Mouse (Mus musculus): ENCODE data around the gene Ttc6. TPM values are rescaled to one million over a fixed set of nuclear protein-coding genes. Genes with fewer than 3 reads are reported as not detected.

The Ttc6 gene
- total and polyA plus RNA-seq, 2 experiments from 2014 or later: 1.1 to 1.3 TPM

DNA sequence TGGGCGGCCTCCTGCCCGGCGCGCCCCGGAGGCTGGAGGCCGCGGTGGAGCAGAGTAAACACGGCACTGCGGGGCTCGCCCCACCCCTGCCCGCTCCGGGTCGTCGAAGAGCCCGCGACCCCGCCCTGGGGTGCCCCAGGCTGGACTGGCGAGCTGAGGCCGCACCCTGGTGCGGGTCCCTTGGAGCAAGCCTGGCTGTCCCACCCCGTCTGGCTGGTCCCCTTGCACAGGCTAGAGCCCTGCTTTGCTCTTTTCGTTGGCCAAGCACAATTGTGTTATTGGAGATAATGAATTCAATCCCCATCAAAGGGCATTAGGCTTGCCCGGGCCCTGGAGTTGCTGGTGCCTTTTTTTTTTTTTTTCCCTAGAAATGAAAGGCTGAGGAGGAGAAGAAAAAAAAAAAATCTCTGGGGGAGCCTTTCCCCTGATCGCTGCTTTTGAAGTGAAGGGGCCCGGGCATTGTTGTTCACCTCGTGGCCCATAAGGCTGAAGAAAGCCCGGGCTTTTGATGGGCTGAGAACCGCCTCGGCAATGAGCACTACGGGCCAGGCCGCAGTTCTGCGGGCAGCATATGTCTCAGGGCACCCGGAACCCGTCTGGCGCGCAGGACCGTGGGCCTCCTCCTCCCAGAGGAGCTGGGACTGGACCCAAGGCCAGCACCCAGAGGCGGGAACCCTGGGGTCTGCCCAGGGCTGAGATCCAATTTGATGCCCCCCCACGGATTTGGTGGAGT lies 28.9 kb upstream of the Ttc6 start:
- Histone ChIP-seq H3K4me2 (ENCODE audit: low read depth, low read length) (no peak overlapping the region), H3K4me3 (ENCODE audit: low read length) (no peak overlapping the region), H3K27ac (no peak overlapping the region), H3K9ac (replicated peaks; ENCODE audit: low read length) (no peak overlapping the region), H3K4me1 (ENCODE audit: insufficient read depth, low read length) (no peaks in the 10 kb centered on the region), H3K27me3 (ENCODE audit: insufficient read depth, low read length) (peaks cover 72% of the 10 kb centered on the region), H3K9me3 (ENCODE audit: low read length) (no peaks in the 10 kb centered on the region), H3K36me3 (ENCODE audit: insufficient read depth, low read length) (no peaks in the 10 kb centered on the region)
- ATAC-seq (peak; percentile 63), DNase-seq (ENCODE audit: low spot score) (no peak)
- WGBS: 2% methylated on average over 33 of the region's 39 CpGs
- TF ChIP-seq CTCF (IDR thresholded peaks at IDR 0.05; ENCODE audit: low read depth): no peak

DNA sequence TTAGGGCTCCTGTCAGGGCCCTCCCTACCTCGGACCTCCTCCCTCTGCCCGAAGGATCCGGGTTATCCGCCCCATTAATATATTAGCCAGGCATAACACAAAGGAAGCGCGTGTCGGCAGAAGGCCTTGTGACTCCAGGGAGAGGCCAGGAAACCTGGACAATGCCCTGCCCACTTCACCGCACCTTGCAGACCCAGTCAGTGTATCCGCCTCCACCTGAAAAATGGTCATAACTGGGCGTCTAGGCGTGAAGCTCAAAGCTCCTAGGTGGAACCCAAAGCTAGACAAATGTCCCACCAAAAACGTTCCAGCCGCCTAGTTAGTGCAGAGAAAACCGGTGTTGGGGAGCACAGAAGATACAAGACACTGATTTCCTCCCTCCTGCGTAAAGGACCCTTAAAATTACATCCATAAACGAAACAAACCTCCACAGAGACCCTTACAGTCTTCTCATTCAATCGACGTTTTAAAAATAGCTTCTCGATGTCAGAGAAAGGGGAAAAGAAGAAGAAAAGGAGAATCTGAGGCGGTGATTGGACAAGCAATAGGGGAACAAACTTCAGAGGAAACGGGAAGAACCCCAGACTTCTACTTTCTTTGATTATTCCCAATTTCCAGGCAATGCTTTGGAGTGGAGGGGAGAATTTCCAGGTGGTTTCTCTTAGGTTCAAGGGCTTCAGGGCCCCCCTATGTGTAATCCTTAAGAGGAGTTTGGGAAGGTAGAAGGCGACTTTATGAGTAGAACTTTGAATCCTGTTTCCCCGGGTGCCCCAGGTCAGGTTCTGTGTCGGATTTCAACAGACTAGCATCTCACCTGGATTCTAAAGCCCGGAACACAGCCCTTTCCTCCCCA lies 27.6 kb upstream of the Ttc6 start:
- Histone ChIP-seq H3K4me1 (ENCODE audit: insufficient read depth, low read length) (no peaks in the 10 kb centered on the region), H3K27ac (no peak overlapping the region), H3K4me3 (ENCODE audit: low read length) (no peak overlapping the region), H3K36me3 (ENCODE audit: insufficient read depth, low read length) (no peaks in the 10 kb centered on the region), H3K27me3 (ENCODE audit: insufficient read depth, low read length) (peaks cover 78% of the 10 kb centered on the region), H3K9me3 (ENCODE audit: low read length) (no peaks in the 10 kb centered on the region), H3K9ac (replicated peaks; ENCODE audit: low read length) (no peak overlapping the region), H3K4me2 (ENCODE audit: low read depth, low read length) (no peak overlapping the region)
- TF ChIP-seq CTCF (IDR thresholded peaks at IDR 0.05; ENCODE audit: low read depth): no peak
- whole genome bisulfite sequencing: 1% methylated on average over 25 of the region's 25 CpGs
- DNase-seq (ENCODE audit: low spot score) (no peak), ATAC-seq (no peak)

- no peak for TF ChIP-seq CTCF (IDR thresholded peaks at IDR 0.05; ENCODE audit: low read depth)
- Histone ChIP-seq H3K27ac (no peak overlapping the region), H3K9me3 (ENCODE audit: low read length) (no peaks in the 10 kb centered on the region), H3K4me3 (ENCODE audit: low read length) (no peak overlapping the region), H3K27me3 (ENCODE audit: insufficient read depth, low read length) (peaks cover 79% of the 10 kb centered on the region), H3K36me3 (ENCODE audit: insufficient read depth, low read length) (no peaks in the 10 kb centered on the region), H3K9ac (replicated peaks; ENCODE audit: low read length) (no peak overlapping the region), H3K4me1 (ENCODE audit: insufficient read depth, low read length) (no peaks in the 10 kb centered on the region), H3K4me2 (ENCODE audit: low read depth, low read length) (no peak overlapping the region)
- DNase-seq (ENCODE audit: low spot score): no peak
- no peak for ATAC-seq
- 3% methylated on average over 11 of the region's 11 CpGs for WGBS
Observed at GRCm38 (mm10) chr12:57536909-57537670, 26.8 kb upstream of the Ttc6 start.

GRCm38 (mm10) chr12:57537791-57538587 lies 25.9 kb upstream of the Ttc6 start:
- DNase-seq (ENCODE audit: low spot score) (no peak), ATAC-seq (no peak)
- 0 out of 2 replicates have a peak overlapping the region, but pooled peaks have one; percentile 11 for H3K4me3 ChIP-seq (ENCODE audit: low read length)

GRCm38 (mm10) chr12:57538588-57539550 lies 25.0 kb upstream of the Ttc6 start:
- TF ChIP-seq CTCF (IDR thresholded peaks at IDR 0.05; ENCODE audit: low read depth): no peak
- Histone ChIP-seq H3K4me2 (ENCODE audit: low read depth, low read length) (peak overlapping the region; percentile 21; the same call in 1 of the 2 replicates), H3K27ac (no peak overlapping the region), H3K4me3 (ENCODE audit: low read length) (0 out of 2 replicates have a peak overlapping the region, but pooled peaks have one; percentile 11), H3K36me3 (ENCODE audit: insufficient read depth, low read length) (no peaks in the 10 kb centered on the region), H3K27me3 (ENCODE audit: insufficient read depth, low read length) (peaks cover 78% of the 10 kb centered on the region), H3K9me3 (ENCODE audit: low read length) (no peaks in the 10 kb centered on the region), H3K9ac (replicated peaks; ENCODE audit: low read length) (no peak overlapping the region), H3K4me1 (ENCODE audit: insufficient read depth, low read length) (no peaks in the 10 kb centered on the region)
- ATAC-seq (no peak), DNase-seq (ENCODE audit: low spot score) (no peak)
- under 1% methylated on average over 63 of the region's 63 CpGs for WGBS

More at GRCm38 (mm10) chr12:57537791-57538587, 25.9 kb upstream of the Ttc6 start:
- H3K4me1 ChIP-seq (ENCODE audit: insufficient read depth, low read length): no peaks in the 10 kb centered on the region
- 2% methylated on average over 21 of the region's 21 CpGs for WGBS
- no peaks in the 10 kb centered on the region for H3K36me3 ChIP-seq (ENCODE audit: insufficient read depth, low read length)
- H3K4me2 ChIP-seq (ENCODE audit: low read depth, low read length): peak overlapping the region; percentile 21; the same call in 1 of the 2 replicates
- no peak overlapping the region for H3K27ac ChIP-seq
- H3K9ac ChIP-seq (replicated peaks; ENCODE audit: low read length): no peak overlapping the region
- no peak for TF ChIP-seq CTCF (IDR thresholded peaks at IDR 0.05; ENCODE audit: low read depth)
- peaks cover 79% of the 10 kb centered on the region for H3K27me3 ChIP-seq (ENCODE audit: insufficient read depth, low read length)
- H3K9me3 ChIP-seq (ENCODE audit: low read length): no peaks in the 10 kb centered on the region

All from hindbrain, postnatal 0 days (tissue).